Mouse (Mus musculus): ENCODE results near the gene Tmem201. TPM values are rescaled to one million over a fixed set of nuclear protein-coding genes. Genes with fewer than 3 reads are reported as not detected.

The Tmem201 gene
- polyA plus RNA-seq, 1 experiment = 19.7 TPM

GRCm38 (mm10) chr4:149683875-149684274 lies 54.0 kb downstream of the Tmem201 start:
- no peaks in the 10 kb centered on the region for H3K27me3 ChIP-seq (ENCODE audit: control insufficient read depth, insufficient read depth, low read length)
- H3K4me1 ChIP-seq (ENCODE audit: control insufficient read depth, insufficient read depth, insufficient read length, low read length) = peaks cover 3% of the 10 kb centered on the region; the same call in 1 of the 2 replicates
- H3K36me3 ChIP-seq (ENCODE audit: control insufficient read depth, insufficient read depth, low read length) = 0 out of 2 replicates have a peak, but pooled peaks cover 2% of the 10 kb centered on the region
- no peak overlapping the region for H3K4me3 ChIP-seq (ENCODE audit: low read depth, low read length)
- 27% methylated on average over 7 of the region's 7 CpGs for WGBS
- H3K27ac ChIP-seq (ENCODE audit: insufficient read depth, low read depth, low read length) = no peak overlapping the region
- TF ChIP-seq POLR2A (IDR thresholded peaks at IDR 0.05; ENCODE audit: low read depth, low read length) (no peak), CTCF (IDR thresholded peaks at IDR 0.05; ENCODE audit: extremely low read depth, insufficient read length, insufficient replicate concordance, low read depth, low read length) (no peak)

GRCm38 (mm10) chr4:149679056-149679770 lies 58.6 kb downstream of the Tmem201 start:
- peaks cover 13% of the 10 kb centered on the region for H3K4me1 ChIP-seq (ENCODE audit: control insufficient read depth, insufficient read depth, insufficient read length, low read length)
- no peak overlapping the region for H3K4me3 ChIP-seq (ENCODE audit: low read depth, low read length)
- no peak for TF ChIP-seq POLR2A (IDR thresholded peaks at IDR 0.05; ENCODE audit: low read depth, low read length)
- TF ChIP-seq CTCF (IDR thresholded peaks at IDR 0.05; ENCODE audit: extremely low read depth, insufficient read length, insufficient replicate concordance, low read depth, low read length) = no peak
- H3K36me3 ChIP-seq (ENCODE audit: control insufficient read depth, insufficient read depth, low read length) = no peaks in the 10 kb centered on the region
- H3K27me3 ChIP-seq (ENCODE audit: control insufficient read depth, insufficient read depth, low read length) = peaks cover 15% of the 10 kb centered on the region; the same call in 1 of the 2 replicates
- H3K27ac ChIP-seq (ENCODE audit: insufficient read depth, low read depth, low read length) = no peak overlapping the region
- 36% methylated on average over 11 of the region's 11 CpGs for WGBS

GRCm38 (mm10) chr4:149678006-149678405 lies 59.8 kb downstream of the Tmem201 start:
- TF ChIP-seq POLR2A (IDR thresholded peaks at IDR 0.05; ENCODE audit: low read depth, low read length) (no peak), CTCF (IDR thresholded peaks at IDR 0.05; ENCODE audit: extremely low read depth, insufficient read length, insufficient replicate concordance, low read depth, low read length) (no peak)
- Histone ChIP-seq H3K27me3 (ENCODE audit: control insufficient read depth, insufficient read depth, low read length) (peaks cover 20% of the 10 kb centered on the region), H3K4me1 (ENCODE audit: control insufficient read depth, insufficient read depth, insufficient read length, low read length) (peaks cover 13% of the 10 kb centered on the region), H3K27ac (ENCODE audit: insufficient read depth, low read depth, low read length) (no peak overlapping the region), H3K36me3 (ENCODE audit: control insufficient read depth, insufficient read depth, low read length) (no peaks in the 10 kb centered on the region), H3K4me3 (ENCODE audit: low read depth, low read length) (no peak overlapping the region)
- 86% methylated on average over 1 of the region's 1 CpGs for WGBS

- Histone ChIP-seq H3K4me1 (ENCODE audit: control insufficient read depth, insufficient read depth, insufficient read length, low read length) (peaks cover 10% of the 10 kb centered on the region), H3K36me3 (ENCODE audit: control insufficient read depth, insufficient read depth, low read length) (no peaks in the 10 kb centered on the region), H3K27ac (ENCODE audit: insufficient read depth, low read depth, low read length) (no peak overlapping the region), H3K27me3 (ENCODE audit: control insufficient read depth, insufficient read depth, low read length) (peaks cover 20% of the 10 kb centered on the region), H3K4me3 (ENCODE audit: low read depth, low read length) (peak overlapping the region; percentile 62)
- WGBS = 10% methylated on average over 59 of the region's 60 CpGs
- TF ChIP-seq POLR2A (IDR thresholded peaks at IDR 0.05; ENCODE audit: low read depth, low read length) (no peak; the same call in 1 of the 2 replicates), CTCF (IDR thresholded peaks at IDR 0.05; ENCODE audit: extremely low read depth, insufficient read length, insufficient replicate concordance, low read depth, low read length) (no peak)
These were observed 62.2 kb downstream of the Tmem201 start for GRCm38 (mm10) chr4:149675378-149676261.

GRCm38 (mm10) chr4:149674814-149675377 lies 62.9 kb downstream of the Tmem201 start:
- Histone ChIP-seq H3K27ac (ENCODE audit: insufficient read depth, low read depth, low read length) (no peak overlapping the region), H3K4me1 (ENCODE audit: control insufficient read depth, insufficient read depth, insufficient read length, low read length) (peaks cover 10% of the 10 kb centered on the region), H3K4me3 (ENCODE audit: low read depth, low read length) (peak overlapping the region; percentile 62), H3K27me3 (ENCODE audit: control insufficient read depth, insufficient read depth, low read length) (peaks cover 20% of the 10 kb centered on the region), H3K36me3 (ENCODE audit: control insufficient read depth, insufficient read depth, low read length) (no peaks in the 10 kb centered on the region)
- TF ChIP-seq CTCF (IDR thresholded peaks at IDR 0.05; ENCODE audit: extremely low read depth, insufficient read length, insufficient replicate concordance, low read depth, low read length) (no peak), POLR2A (IDR thresholded peaks at IDR 0.05; ENCODE audit: low read depth, low read length) (no peak)
- WGBS = 26% methylated on average over 8 of the region's 8 CpGs

- Histone ChIP-seq H3K27ac (ENCODE audit: insufficient read depth, low read depth, low read length) (no peak overlapping the region), H3K27me3 (ENCODE audit: control insufficient read depth, insufficient read depth, low read length) (peaks cover 20% of the 10 kb centered on the region), H3K36me3 (ENCODE audit: control insufficient read depth, insufficient read depth, low read length) (no peaks in the 10 kb centered on the region), H3K4me1 (ENCODE audit: control insufficient read depth, insufficient read depth, insufficient read length, low read length) (peaks cover 10% of the 10 kb centered on the region), H3K4me3 (ENCODE audit: low read depth, low read length) (no peak overlapping the region)
- no peak for TF ChIP-seq CTCF (IDR thresholded peaks at IDR 0.05; ENCODE audit: extremely low read depth, insufficient read length, insufficient replicate concordance, low read depth, low read length)
- TF ChIP-seq POLR2A (IDR thresholded peaks at IDR 0.05; ENCODE audit: low read depth, low read length) = no peak
- 92% methylated on average over 5 of the region's 5 CpGs for WGBS
These were observed 65.1 kb downstream of the Tmem201 start for GRCm38 (mm10) chr4:149672747-149673146.

Measured in small intestine, adult 2 months (tissue).